Mouse (Mus musculus) stomach, embryonic 16.5 days (tissue): ENCODE measurements around the gene Rpl11. TPM values are rescaled to one million over a fixed set of nuclear protein-coding genes. Genes with fewer than 3 reads are reported as not detected.
"Not testable (repeated sequence)": the region's sequence is repeated elsewhere in the genome, so short reads cannot be mapped to it uniquely, and the experiment has no call there.

Source experiments
- ATAC-seq: fragments of 200-750 bp; cut with Nextera tagmentation; 2 replicates; pipeline ENCODE4 v1.8.0; 2017; ENCODE audit warnings: moderate number of reproducible peaks, moderate TSS enrichment; ENCODE audit not compliant: insufficient read depth, low FRiP score
- H3K27ac ChIP-seq: fragments of 300-500 bp; sonication (generic); 2 replicates; pipeline ENCODE4 v1.5.1; 2014; ENCODE audit warnings: low read length
- H3K27me3 ChIP-seq: fragments of 300-500 bp; sonication (generic); 2 replicates; pipeline ENCODE4 v1.6.1; 2014; ENCODE audit warnings: low read length, control low read depth, mixed read lengths; ENCODE audit not compliant: control insufficient read depth, insufficient read depth
- H3K36me3 ChIP-seq: fragments of 300-500 bp; sonication (generic); 2 replicates; pipeline ENCODE4 v1.6.1; 2014; ENCODE audit warnings: low read length; ENCODE audit not compliant: control insufficient read depth, insufficient read depth
- H3K4me1 ChIP-seq: fragments of 300-500 bp; sonication (generic); 2 replicates; pipeline ENCODE4 v1.6.1; 2014; ENCODE audit warnings: low read length, control low read depth, mixed read lengths; ENCODE audit not compliant: control insufficient read depth, insufficient read depth
- H3K4me2 ChIP-seq: fragments of 300-500 bp; sonication (generic); 2 replicates; pipeline ENCODE4 v1.6.1; 2014; ENCODE audit warnings: low read depth, low read length, mixed read lengths
- H3K4me3 ChIP-seq: fragments of 300-500 bp; sonication (generic); replicated peaks from 2 replicates; pipeline ENCODE4 v1.5.1; 2014; ENCODE audit warnings: mild to moderate bottlenecking, low read length
- H3K9ac ChIP-seq: fragments of 300-500 bp; sonication (generic); 2 replicates; pipeline ENCODE4 v1.6.1; 2014; ENCODE audit warnings: low read length
- H3K9me3 ChIP-seq: fragments of 300-500 bp; sonication (generic); replicated peaks from 2 replicates; pipeline ENCODE4 v1.6.1; 2016; ENCODE audit warnings: low read length, control low read depth; ENCODE audit not compliant: control insufficient read depth
- WGBS: fragments of 180-500 bp; shearing (Covaris S2); extraction: QIAGEN DNeasy Blood & Tissue Kit; methylation state at CpG from one replicate; pipeline ENCODE4 v1.1.7; 2014; 5-methylcytosine and 5-hydroxymethylcytosine counted together
- polyA plus RNA-seq: library from polyadenylated mRNA; unstranded; fragments of >200 nt; fragmentation: Nextera tagmentation; extraction: Ambion mirVana; gene quantifications from 2 replicates; pipeline ENCODE4 v1.2.1, GENCODE M21; 2015

The Rpl11 gene
- 352 and 411 TPM in 2 replicates for polyA plus RNA-seq

DNA sequence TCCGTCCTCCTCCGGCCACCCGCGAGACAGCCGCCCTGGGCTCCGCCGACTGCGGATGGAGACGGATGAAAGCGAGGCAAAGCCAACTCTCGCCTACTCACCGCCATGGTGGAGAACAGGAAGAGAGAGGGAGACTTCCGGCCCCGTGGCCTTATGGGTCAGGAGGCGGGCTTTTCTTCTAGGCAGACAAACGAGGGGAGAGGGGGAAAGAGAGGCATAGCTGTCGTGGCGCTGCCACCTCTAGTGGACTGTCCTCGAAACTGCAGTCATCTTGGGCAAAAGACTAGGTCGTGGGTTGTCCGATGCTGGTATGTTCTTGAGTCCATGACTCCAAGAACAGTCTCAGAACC is at the start of gene Rpl11:
Gene Rpl11 (minus strand): TSS at position 182 of the 350 bp plus-strand sequence.
- Histone ChIP-seq H3K27ac (peak within 1 kb of the TSS; percentile 89), H3K36me3 (peaks cover 25% of the 10 kb centered on the region), H3K9ac (peak within 1 kb of the TSS; percentile 98), H3K9me3 (no peaks in the 10 kb centered on the region), H3K4me1 (peaks cover 19% of the 10 kb centered on the region), H3K4me3 (peak within 1 kb of the TSS; percentile 77), H3K27me3 (no peaks in the 10 kb centered on the region), H3K4me2 (peak within 1 kb of the TSS; percentile 94)
- 0% methylated on average over 21 of the region's 21 CpGs for WGBS
- peak; percentile 96 for ATAC-seq

DNA sequence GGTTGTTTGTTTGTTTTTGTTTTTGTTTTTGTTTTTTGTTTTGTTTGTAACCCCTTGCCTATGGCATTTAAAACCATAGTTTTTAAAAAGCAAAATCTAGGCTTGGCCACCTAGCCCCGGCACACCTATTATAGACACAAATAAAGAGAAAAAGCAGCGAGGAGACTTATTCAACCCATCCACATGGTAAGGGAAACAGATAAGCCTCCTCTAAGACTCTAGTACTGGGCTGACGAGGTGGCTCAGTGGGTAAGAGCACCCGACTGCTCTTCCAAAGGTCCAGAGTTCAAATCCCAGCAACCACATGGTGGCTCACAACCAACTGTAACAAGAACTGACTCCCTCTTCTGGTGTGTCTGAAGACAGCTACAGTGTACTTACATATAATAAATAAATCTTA is 48.5 kb upstream of the Rpl11 start:
- H3K9me3 ChIP-seq, H3K27me3 ChIP-seq, H3K4me2 ChIP-seq, H3K27ac ChIP-seq, H3K9ac ChIP-seq, ATAC-seq, H3K36me3 ChIP-seq, H3K4me3 ChIP-seq: not testable (repeated sequence)
- H3K4me1 ChIP-seq = peaks cover 12% of the 10 kb centered on the region; the same call in 1 of the 2 replicates
- WGBS = 78% methylated on average over 4 of the region's 4 CpGs

DNA sequence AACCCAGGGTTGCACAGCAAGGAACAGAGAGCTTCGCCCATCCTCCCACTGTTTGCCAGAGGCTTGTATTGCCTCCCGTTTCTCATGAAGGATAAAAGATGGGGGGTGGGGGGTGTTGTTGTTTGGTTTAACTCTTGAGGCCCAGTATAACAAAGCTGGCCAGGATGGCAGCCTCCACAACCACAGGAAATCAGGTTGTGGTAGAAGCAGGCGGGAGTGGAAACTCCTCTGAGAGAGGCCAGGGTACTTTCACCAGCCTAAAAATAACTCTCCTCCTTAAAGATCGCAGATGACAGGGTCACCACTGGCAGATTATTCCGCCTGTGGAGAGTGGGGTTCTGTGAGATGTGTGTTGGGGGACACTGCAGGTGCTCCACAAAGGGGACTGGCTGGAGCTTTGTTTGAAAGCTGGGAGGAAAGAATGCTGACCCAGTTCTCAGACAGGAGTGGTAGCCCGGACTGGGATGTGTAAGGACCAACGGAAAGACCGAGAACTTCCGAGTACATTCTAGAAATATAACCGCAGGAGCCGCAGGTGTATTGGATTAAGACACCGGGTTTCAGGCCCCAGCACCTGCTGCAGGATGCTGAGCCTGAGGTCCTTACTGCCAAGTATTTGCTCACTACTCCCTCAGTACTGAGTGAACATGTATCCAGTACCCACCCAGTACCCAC is 47.3 kb upstream of the Rpl11 start:
- no peak overlapping the region for H3K27ac ChIP-seq
- H3K36me3 ChIP-seq = no peaks in the 10 kb centered on the region
- no peaks in the 10 kb centered on the region for H3K9me3 ChIP-seq
- no peak overlapping the region for H3K4me3 ChIP-seq
- H3K4me1 ChIP-seq = peaks cover 10% of the 10 kb centered on the region; the same call in 1 of the 2 replicates
- no peak overlapping the region for H3K9ac ChIP-seq
- no peaks in the 10 kb centered on the region for H3K27me3 ChIP-seq
- no peak for ATAC-seq
- no peak overlapping the region for H3K4me2 ChIP-seq
- 68% methylated on average over 12 of the region's 12 CpGs for WGBS

DNA sequence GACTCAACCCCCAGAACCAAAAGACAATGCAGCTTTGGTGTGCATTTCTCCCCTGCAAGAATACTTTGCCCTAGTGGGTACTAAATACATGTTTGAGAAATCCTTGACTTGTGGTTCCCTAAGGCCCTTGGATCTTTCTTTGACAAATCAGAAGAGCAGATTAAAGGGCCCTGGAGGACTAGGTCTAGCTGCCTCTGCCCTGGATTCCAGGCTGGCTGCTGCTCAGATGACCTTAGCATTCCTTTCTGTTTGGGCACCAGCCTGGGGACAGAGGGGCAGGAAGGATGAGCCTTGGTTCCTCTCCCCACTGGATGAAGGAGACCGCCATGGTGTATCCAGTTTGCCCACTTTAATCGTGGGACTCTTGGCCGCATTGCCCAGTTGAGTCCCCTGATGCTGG is 45.2 kb upstream of the Rpl11 start:
- Histone ChIP-seq H3K4me2 (no peak overlapping the region), H3K9me3 (no peaks in the 10 kb centered on the region), H3K4me1 (no peaks in the 10 kb centered on the region), H3K4me3 (no peak overlapping the region), H3K36me3 (no peaks in the 10 kb centered on the region), H3K9ac (no peak overlapping the region), H3K27me3 (no peaks in the 10 kb centered on the region), H3K27ac (no peak overlapping the region)
- 91% methylated on average over 3 of the region's 3 CpGs for WGBS
- ATAC-seq = no peak

DNA sequence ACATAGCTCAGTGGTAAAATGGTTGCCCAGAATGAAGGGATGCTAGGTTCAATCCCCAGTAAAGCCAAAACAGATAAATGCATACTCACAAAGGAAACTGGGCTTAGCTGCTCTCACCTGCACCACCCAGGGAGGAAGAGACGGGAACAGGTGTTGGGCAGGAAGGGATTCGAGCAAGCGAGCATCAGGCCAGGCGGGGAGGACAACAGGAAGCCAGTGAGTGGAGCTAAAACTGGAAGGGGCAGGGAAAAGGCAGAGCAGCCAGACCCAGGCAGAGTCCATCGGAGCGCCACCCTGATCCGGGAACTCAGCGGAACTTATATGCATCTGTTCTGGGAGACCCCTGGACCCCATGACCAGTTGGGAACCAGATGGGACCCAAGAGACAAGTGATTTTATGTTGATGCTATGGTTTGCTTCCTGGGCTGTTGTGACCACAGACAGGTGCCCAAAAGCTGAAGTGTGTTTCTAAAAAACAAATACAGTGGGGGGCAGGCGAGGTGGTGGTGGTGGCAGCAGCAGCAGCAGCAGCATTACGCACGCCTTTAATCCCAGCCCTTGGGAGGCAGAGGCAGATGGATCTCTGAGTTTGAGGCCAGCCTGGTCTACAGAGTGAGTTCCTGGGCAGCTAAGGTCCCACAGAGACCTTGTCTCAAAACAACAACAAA is 43.4 kb upstream of the Rpl11 start:
- WGBS = 65% methylated on average over 11 of the region's 11 CpGs
- no peaks in the 10 kb centered on the region for H3K27me3 ChIP-seq
- H3K9me3 ChIP-seq = peaks cover 3% of the 10 kb centered on the region; the same call in 1 of the 2 replicates
- no peak overlapping the region for H3K4me3 ChIP-seq
- no peaks in the 10 kb centered on the region for H3K4me1 ChIP-seq
- ATAC-seq = no peak
- H3K36me3 ChIP-seq = no peaks in the 10 kb centered on the region
- H3K4me2 ChIP-seq = no peak overlapping the region
- H3K9ac ChIP-seq = no peak overlapping the region
- H3K27ac ChIP-seq = no peak overlapping the region

DNA sequence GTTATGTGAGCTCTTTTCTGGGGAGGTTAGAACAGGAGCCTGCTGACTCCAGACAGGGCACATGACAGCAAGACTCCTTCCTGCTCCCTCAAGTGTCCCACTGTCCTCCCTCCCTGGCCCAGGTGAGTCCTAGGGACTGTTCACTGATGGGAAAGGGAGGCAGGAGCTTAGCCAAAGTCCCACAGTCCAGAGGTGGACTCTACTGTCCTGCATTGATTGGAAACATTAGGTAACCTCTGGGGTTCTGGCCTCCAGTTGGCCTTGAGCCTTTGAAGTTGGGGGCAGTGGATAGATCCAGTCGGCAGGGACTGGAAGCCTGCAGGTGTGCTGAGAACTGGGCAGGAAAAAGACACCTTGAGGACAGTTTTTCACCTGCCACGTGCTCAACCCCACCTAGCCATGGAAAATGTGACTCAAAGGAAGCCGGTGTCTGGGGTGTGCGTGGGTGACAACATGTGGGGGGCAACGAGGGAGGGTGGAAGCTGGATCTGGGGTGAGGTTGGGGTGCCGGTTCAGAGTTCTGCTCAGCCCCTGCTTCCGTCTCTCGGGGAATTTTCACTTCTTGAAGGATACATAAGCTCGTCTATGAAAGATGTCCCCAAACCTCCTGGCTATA is 42.4 kb upstream of the Rpl11 start:
- Histone ChIP-seq H3K9ac (no peak overlapping the region), H3K4me1 (no peaks in the 10 kb centered on the region), H3K27ac (no peak overlapping the region), H3K4me3 (no peak overlapping the region), H3K36me3 (no peaks in the 10 kb centered on the region), H3K27me3 (no peaks in the 10 kb centered on the region), H3K9me3 (peaks cover 3% of the 10 kb centered on the region; the same call in 1 of the 2 replicates), H3K4me2 (no peak overlapping the region)
- WGBS = 73% methylated on average over 9 of the region's 9 CpGs
- ATAC-seq = no peak

DNA sequence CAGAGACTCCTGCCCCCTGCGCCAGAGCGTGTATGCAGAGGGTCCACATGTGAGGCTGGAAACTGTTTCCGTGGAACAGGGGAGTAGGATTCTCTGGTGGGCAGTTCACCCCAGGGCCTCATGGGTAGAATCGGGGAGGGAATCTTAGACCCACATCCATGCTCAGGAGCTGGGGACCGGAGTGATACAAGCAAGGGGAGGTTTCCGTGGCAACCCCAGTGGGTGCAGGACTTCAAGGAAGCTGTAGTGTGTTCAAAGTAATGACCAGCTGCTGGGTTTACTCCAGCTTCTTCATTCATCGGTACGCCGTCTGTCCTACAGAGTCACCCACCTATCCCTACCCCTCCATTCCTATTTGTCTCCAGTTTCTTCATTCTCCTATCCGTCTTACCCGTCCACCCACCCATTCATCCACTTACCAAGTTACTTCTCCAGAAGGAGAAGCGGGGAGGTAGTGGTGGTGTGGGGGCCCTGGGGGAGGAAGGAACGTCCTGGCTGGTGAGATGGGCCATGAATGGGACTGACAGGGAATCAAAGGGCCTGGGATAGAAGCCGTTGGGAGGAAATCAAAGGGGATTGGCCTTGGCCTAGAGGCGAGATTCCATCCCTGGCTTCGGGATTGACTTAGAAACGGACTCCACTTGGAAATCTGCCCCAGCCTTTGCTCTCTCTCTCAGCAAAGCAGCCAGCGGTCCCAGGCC is 41.4 kb upstream of the Rpl11 start:
- no peaks in the 10 kb centered on the region for H3K27me3 ChIP-seq
- 74% methylated on average over 18 of the region's 18 CpGs for WGBS

DNA sequence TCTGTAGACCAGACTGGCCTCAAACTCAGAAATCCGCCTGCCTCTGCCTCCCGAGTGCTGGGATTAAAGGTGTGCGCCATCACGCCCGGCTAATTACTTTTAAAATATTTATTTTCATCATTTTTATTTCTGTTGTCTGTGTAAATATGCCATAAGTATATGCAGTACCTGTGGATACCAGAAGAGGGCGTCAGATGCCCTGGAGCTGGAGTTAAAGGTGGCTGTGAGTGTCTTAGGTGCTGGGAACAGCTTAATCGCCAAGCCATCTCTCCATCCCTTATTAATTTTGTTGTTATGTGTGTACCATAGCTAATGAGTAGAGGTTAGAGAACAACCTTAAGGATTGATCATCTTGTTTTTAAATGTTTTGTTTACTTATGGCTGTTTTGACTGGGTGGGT is 39.3 kb upstream of the Rpl11 start:
- no peak overlapping the region for H3K4me3 ChIP-seq
- H3K4me2 ChIP-seq = no peak overlapping the region
- H3K27me3 ChIP-seq = no peaks in the 10 kb centered on the region
- no peak overlapping the region for H3K27ac ChIP-seq
- H3K36me3 ChIP-seq = no peaks in the 10 kb centered on the region
- peaks cover 4% of the 10 kb centered on the region; the same call in 1 of the 2 replicates for H3K4me1 ChIP-seq
- H3K9me3 ChIP-seq = peaks cover 3% of the 10 kb centered on the region; the same call in 1 of the 2 replicates
- WGBS = 87% methylated on average over 7 of the region's 7 CpGs
- no peak for ATAC-seq
- no peak overlapping the region for H3K9ac ChIP-seq

More for the DNA sequence above, 41.4 kb upstream of the Rpl11 start:
- ATAC-seq = no peak
- Histone ChIP-seq H3K9me3 (peaks cover 3% of the 10 kb centered on the region; the same call in 1 of the 2 replicates), H3K9ac (no peak overlapping the region), H3K4me3 (no peak overlapping the region), H3K4me1 (peaks cover 2% of the 10 kb centered on the region; the same call in 1 of the 2 replicates), H3K36me3 (no peaks in the 10 kb centered on the region), H3K4me2 (no peak overlapping the region), H3K27ac (no peak overlapping the region)
